Mouse (Mus musculus) spleen, adult 2 months (tissue): Measurements from ENCODE around the gene Hs3st4. TPM values are rescaled to one million over a fixed set of nuclear protein-coding genes. Genes with fewer than 3 reads are reported as not detected.

Experiments
- DNase-seq, 2 experiments: peaks; one replicate each; pipeline versions ENCODE4 v3.0.0 to v3.0.0-alpha.2; 2012 to 2021; ENCODE audit warnings: low spot score in 2 of 2, low read depth in 1 of 2
- H3K27ac ChIP-seq: fragments of 200-500 bp; 2 replicates; pipeline ENCODE4 v1.5.1; 2012; ENCODE audit warnings: low read length, inconsistent platforms; ENCODE audit not compliant: insufficient read depth
- H3K27me3 ChIP-seq: fragments of 200-500 bp; 2 replicates; pipeline ENCODE4 v1.6.1; 2012; ENCODE audit warnings: mild to moderate bottlenecking, moderate library complexity, low read length, inconsistent platforms; ENCODE audit not compliant: control insufficient read depth, insufficient read depth
- H3K36me3 ChIP-seq: fragments of 200-500 bp; 2 replicates; pipeline ENCODE4 v1.6.1; 2012; ENCODE audit warnings: mild to moderate bottlenecking, low read length, inconsistent platforms; ENCODE audit not compliant: control insufficient read depth, insufficient read depth
- H3K4me1 ChIP-seq: fragments of 200-500 bp; 2 replicates; pipeline ENCODE4 v1.6.1; 2011; ENCODE audit warnings: inconsistent platforms; ENCODE audit not compliant: control insufficient read depth, insufficient read depth, insufficient read length
- H3K4me3 ChIP-seq: fragments of 200-500 bp; 2 replicates; pipeline ENCODE4 v1.5.1; 2011; ENCODE audit warnings: mild to moderate bottlenecking, inconsistent platforms; ENCODE audit not compliant: insufficient read depth, insufficient read length; ENCODE audit errors: extremely low read depth
- CTCF ChIP-seq: fragments of 200-500 bp; IDR thresholded peaks from 2 replicates; pipeline ENCODE4 v1.5.1; 2011; ENCODE audit warnings: mild to moderate bottlenecking, inconsistent platforms; ENCODE audit not compliant: insufficient read depth, insufficient read length, insufficient replicate concordance; ENCODE audit errors: extremely low read depth
- POLR2A ChIP-seq: fragments of 200-500 bp; IDR thresholded peaks from 2 replicates; pipeline ENCODE4 v1.6.1; 2011; ENCODE audit warnings: low read depth, low read length, inconsistent platforms
- WGBS: fragments of 180-500 bp; shearing (Covaris S2); methylation state at CpG from one replicate; pipeline ENCODE4 v1.1.7; 2018; 5-methylcytosine and 5-hydroxymethylcytosine counted together
- polyA plus RNA-seq: library from polyadenylated mRNA; depleted of rRNA; stranded (reverse); fragments of >200 nt; gene quantifications from 2 replicates; pipeline ENCODE4 v1.2.3, GENCODE M21; 2012

Gene Hs3st4
- polyA plus RNA-seq, 1 experiment, result not detected

DNA sequence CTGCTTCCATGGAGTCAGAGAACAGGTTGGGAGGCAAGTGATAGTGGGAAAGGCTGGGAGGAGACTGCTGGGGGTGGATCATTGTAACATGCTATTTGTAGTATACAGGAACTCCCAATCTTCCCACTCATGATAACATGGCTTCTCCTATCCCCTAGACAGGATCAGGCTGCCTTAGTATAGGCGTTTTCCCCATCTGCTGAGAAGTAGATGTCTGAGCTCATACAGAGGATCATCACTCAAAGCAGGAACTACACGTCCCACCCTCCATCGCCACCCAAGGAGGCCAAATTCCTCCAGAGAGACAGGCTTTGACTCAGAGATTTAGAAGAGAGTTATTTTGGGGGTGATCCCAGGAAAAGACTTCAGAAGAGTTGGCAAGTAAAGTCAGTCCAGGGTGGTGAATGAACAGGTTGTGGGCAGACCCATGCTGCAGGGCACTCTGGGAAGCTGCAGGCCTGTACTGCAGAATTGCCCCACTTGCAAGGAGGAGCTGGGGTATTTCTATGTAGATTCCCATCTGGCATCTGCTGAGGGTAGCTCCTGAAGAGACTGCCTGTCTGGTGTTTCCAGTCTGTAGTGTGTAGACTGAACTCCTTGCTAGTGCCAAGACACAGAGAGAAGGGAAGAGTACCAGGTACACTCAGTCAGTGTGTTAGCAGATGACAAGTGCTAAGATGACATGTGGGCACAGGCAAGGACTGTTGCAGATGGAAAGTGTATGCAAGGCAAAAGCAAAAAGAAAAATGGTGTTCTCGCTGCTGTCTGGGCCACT is 255.4 kb downstream of the Hs3st4 start:
- no peak overlapping the region for H3K27ac ChIP-seq
- no peaks in the 10 kb centered on the region for H3K27me3 ChIP-seq
- no peaks in the 10 kb centered on the region for H3K4me1 ChIP-seq
- TF ChIP-seq POLR2A (no peak), CTCF (no peak)
- no peak for DNase-seq
- H3K4me3 ChIP-seq, result no peak overlapping the region
- H3K36me3 ChIP-seq, result no peaks in the 10 kb centered on the region
- 78% methylated on average over 4 of the region's 4 CpGs for WGBS

- Histone ChIP-seq H3K36me3 (no peaks in the 10 kb centered on the region), H3K27ac (no peak overlapping the region), H3K4me1 (no peaks in the 10 kb centered on the region), H3K27me3 (no peaks in the 10 kb centered on the region), H3K4me3 (no peak overlapping the region)
- no peak for DNase-seq
- TF ChIP-seq POLR2A (no peak), CTCF (no peak)
- WGBS, result 39% methylated on average over 7 of the region's 7 CpGs
Observed at GRCm38 (mm10) chr7:124239903-124240647, 257.4 kb downstream of the Hs3st4 start.

GRCm38 (mm10) chr7:124249838-124250237 is 267.2 kb downstream of the Hs3st4 start:
- H3K4me1 ChIP-seq, result no peaks in the 10 kb centered on the region
- no peak overlapping the region for H3K4me3 ChIP-seq
- no peak for TF ChIP-seq POLR2A
- no peak for TF ChIP-seq CTCF
- DNase-seq, result no peak
- 81% methylated on average over 3 of the region's 3 CpGs for WGBS
- no peak overlapping the region for H3K27ac ChIP-seq
- H3K36me3 ChIP-seq, result no peaks in the 10 kb centered on the region
- H3K27me3 ChIP-seq, result no peaks in the 10 kb centered on the region

DNA sequence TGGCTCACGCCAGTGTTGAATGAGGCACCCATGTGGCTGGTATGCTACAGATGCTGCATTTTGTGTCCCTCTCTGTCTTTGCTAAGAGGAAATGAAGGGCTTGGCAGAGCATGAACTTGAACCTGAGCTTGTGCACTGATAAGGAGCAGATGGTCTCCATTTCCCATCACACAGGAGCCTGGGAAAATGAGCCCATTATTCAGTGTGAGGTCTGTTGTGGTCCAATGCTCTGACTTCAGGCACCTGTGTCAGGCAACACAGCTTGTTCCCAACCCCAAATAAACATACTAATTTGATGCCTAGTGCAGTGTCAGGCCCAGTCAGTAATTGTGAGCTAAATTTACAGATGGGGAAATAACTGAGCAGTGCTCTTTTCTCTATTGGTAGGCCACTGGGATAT is 267.9 kb downstream of the Hs3st4 start:
- no peak overlapping the region for H3K27ac ChIP-seq
- no peak overlapping the region for H3K4me3 ChIP-seq
- no peaks in the 10 kb centered on the region for H3K27me3 ChIP-seq
- H3K36me3 ChIP-seq, result no peaks in the 10 kb centered on the region
- no peaks in the 10 kb centered on the region for H3K4me1 ChIP-seq
- TF ChIP-seq CTCF, result no peak
- TF ChIP-seq POLR2A, result no peak
- 82% methylated on average over 1 of the region's 1 CpGs for WGBS
- no peak for DNase-seq

DNA sequence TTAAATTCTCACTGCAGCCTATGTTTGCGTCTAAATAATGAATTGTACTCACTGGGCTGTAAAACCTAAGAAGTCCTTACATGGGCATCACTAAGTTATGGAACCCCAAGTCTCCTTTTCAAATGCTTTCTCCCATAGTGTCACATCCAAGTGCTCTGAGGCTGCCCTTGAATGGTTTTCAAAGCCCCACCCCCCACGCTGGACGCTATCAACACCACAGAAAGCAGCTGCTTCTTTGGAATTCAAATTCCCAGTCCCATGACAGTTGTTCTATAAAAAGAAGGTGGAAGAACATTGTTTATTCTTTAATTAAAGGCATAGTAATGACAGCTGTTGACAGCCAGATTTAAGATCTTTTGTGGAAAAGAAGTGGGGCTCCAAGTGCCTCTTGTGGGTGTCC is 275.8 kb downstream of the Hs3st4 start:
- Histone ChIP-seq H3K4me3 (no peak overlapping the region), H3K36me3 (no peaks in the 10 kb centered on the region), H3K27ac (no peak overlapping the region), H3K4me1 (no peaks in the 10 kb centered on the region), H3K27me3 (no peaks in the 10 kb centered on the region)
- no peak for TF ChIP-seq CTCF
- no peak for TF ChIP-seq POLR2A
- no peak for DNase-seq
- 83% methylated on average over 3 of the region's 3 CpGs for WGBS

DNA sequence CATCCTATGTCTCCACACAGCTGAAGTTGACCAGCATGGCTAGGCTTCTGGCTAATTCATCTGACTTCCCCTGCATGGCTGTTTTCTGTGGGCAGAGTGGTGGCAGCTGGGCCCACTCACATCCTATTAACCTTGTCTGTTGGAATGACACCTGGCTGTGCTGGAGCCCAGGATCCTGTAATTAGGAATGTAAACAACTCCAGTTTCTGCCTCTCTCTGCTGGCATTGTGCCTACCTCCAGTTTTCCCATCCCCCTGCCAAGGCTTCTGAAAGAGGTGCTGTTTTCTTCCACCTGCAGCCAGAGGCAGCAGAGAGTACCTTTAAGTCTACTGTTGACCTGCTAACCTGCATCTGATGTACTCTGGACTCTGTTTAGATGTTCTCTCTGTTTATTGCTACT is 288.1 kb downstream of the Hs3st4 start:
- no peak for DNase-seq
- no peak for TF ChIP-seq POLR2A
- no peak for TF ChIP-seq CTCF
- Histone ChIP-seq H3K27ac (no peak overlapping the region), H3K27me3 (no peaks in the 10 kb centered on the region), H3K36me3 (no peaks in the 10 kb centered on the region), H3K4me1 (no peaks in the 10 kb centered on the region), H3K4me3 (no peak overlapping the region)

DNA sequence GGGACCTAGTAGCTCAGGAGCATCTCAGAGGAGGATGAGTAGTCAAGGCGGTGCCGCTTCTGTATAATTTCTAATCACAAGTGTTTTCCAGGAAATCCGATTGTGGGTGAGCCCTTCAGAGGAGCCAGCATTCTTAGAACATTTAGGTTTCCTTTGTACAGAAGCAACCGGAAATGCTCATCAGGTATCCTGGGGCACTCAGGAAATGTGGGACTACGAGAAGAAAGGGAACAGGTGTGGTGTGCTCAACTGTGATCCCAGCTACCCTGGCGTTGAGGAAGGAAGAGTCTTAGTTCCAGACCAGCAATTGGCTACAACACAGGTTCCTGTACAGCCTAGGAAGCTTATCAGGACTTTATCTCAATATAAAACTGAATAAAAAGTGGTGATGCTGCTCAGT is 307.2 kb downstream of the Hs3st4 start:
- DNase-seq, result no peak
- Histone ChIP-seq H3K27me3 (no peaks in the 10 kb centered on the region), H3K4me1 (no peaks in the 10 kb centered on the region), H3K27ac (no peak overlapping the region), H3K36me3 (no peaks in the 10 kb centered on the region), H3K4me3 (no peak overlapping the region)
- no peak for TF ChIP-seq CTCF
- TF ChIP-seq POLR2A, result no peak
- 68% methylated on average over 6 of the region's 6 CpGs for WGBS
